Mouse (Mus musculus) E14TG2a.4 (cell line): ENCODE measurements around the gene Lin54.

Source experiments
- H3K27me3 ChIP-seq: 2 replicates; pipeline ENCODE4 v1.6.1; 2014; ENCODE audit warnings: low read length, control low read depth; ENCODE audit not compliant: insufficient read depth
- H3K36me3 ChIP-seq: 2 replicates; pipeline ENCODE4 v1.6.1; 2014; ENCODE audit warnings: low read length, control low read depth; ENCODE audit not compliant: insufficient read depth
- H3K4me1 ChIP-seq: replicated peaks from 2 replicates; pipeline ENCODE4 v1.6.1; 2014; ENCODE audit warnings: low read depth, low read length, control low read depth
- H3K4me3 ChIP-seq: replicated peaks from 2 replicates; pipeline ENCODE4 v1.5.1; 2014; ENCODE audit warnings: mild to moderate bottlenecking, low read length
- H3K9me3 ChIP-seq: 2 replicates; pipeline ENCODE4 v1.6.1; 2014; ENCODE audit warnings: low read length, control low read depth
- CTCF ChIP-seq: conservative IDR thresholded peaks from 2 replicates; pipeline ENCODE4 v1.5.1; 2014; ENCODE audit warnings: low read length
- NANOG ChIP-seq: IDR thresholded peaks from 2 replicates; pipeline ENCODE4 v1.6.1; 2014; ENCODE audit warnings: borderline replicate concordance, low read length, mixed read lengths
- POU5F1 ChIP-seq: IDR thresholded peaks from 2 replicates; pipeline ENCODE4 v1.6.1; 2014; ENCODE audit warnings: low read length, borderline replicate concordance

The Lin54 gene

DNA sequence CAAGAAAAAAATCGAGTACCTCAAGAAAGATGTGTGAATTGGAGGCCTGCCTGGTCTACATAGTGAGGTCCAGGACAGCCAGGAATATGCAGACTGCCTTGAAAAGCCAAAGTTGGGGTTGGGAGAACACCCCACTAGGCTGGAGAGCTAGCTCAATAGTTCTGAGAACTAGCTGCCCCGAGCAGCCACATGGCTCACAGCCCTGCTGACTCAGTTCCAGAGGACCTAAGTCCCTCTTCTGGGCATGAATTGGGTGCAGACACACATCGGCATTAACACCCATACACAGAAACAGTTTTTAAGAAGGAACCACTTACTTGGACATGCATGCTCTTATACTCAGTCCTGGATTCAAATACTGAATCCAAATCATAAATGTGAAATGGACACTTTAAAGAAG lies 76.2 kb downstream of the Lin54 start:
- Histone ChIP-seq H3K27me3 (no peaks in the 10 kb centered on the region), H3K4me1 (peaks cover 86% of the 10 kb centered on the region), H3K36me3 (peaks cover 93% of the 10 kb centered on the region), H3K4me3 (peak overlapping the region; percentile 96), H3K9me3 (no peaks in the 10 kb centered on the region)
- TF ChIP-seq NANOG (no peak), CTCF (no peak)

DNA sequence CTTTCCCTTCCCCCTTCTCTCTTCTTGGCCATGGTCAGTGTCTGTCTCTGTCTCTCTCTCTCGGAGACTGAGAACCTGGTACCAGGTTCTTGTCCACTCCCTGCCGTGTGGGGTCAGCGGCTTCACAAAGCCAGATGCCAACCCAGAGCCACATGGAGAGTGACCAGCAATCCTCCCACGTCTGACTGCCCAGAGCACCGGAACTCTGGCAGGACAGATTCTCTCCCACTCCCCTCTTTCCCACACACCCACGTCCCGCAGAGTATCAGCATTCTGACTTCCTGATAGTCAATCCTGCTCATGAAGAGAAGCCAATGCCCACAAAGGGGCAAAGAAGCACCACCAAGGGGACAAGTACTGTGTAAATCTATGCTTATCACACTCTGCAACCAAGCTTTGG lies 76.8 kb downstream of the Lin54 start:
- Histone ChIP-seq H3K9me3 (no peaks in the 10 kb centered on the region), H3K4me3 (peak overlapping the region; percentile 96), H3K27me3 (no peaks in the 10 kb centered on the region), H3K4me1 (peaks cover 92% of the 10 kb centered on the region), H3K36me3 (peaks cover 100% of the 10 kb centered on the region)
- TF ChIP-seq NANOG, result no peak
- TF ChIP-seq POU5F1, result no peak
- TF ChIP-seq CTCF, result no peak

DNA sequence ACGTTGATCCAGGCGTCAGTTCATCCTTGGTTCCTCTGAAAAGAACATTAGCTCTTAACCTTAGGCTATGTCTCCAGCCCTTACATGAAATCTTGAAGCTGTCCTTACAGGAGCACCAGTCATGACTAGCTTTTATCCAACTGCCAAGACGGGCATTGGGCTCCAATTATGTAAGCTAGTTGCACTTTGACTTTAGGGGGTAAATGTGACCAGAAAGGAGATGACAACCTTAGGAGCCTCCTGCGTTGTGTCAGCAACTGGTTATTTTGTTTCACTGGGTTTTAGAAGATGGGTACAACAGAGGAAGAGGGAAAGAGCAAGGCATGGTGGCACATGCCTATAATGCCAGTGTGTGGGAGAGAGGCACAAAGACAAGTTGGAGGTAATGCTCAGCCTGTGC lies 81.6 kb downstream of the Lin54 start:
- H3K4me3 ChIP-seq, result no peak overlapping the region
- peaks cover 77% of the 10 kb centered on the region for H3K4me1 ChIP-seq
- H3K27me3 ChIP-seq, result no peaks in the 10 kb centered on the region
- H3K36me3 ChIP-seq, result peaks cover 65% of the 10 kb centered on the region
- no peak for TF ChIP-seq NANOG
- no peak for TF ChIP-seq POU5F1
- no peak for TF ChIP-seq CTCF
- no peaks in the 10 kb centered on the region for H3K9me3 ChIP-seq

DNA sequence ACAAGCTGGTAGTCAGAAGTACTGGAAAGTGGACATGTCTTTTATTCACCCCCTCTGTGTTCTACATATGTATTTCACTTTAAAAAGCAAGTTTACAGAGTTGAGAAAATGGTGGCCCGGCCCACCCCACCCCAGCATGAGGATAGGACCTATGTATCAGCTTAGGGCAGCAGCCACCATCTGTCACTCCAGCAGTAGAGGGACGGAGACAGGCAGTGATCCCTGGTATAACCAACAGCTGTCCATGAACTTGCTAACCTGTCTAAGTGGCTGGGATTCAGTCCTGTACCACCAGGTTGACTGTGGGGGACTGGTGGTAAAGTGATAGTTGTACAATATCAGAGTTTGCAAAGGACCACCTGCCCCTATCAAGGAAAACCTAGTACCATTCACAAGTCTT lies 82.4 kb downstream of the Lin54 start:
- Histone ChIP-seq H3K36me3 (peaks cover 63% of the 10 kb centered on the region), H3K9me3 (no peaks in the 10 kb centered on the region), H3K4me1 (peaks cover 75% of the 10 kb centered on the region), H3K27me3 (no peaks in the 10 kb centered on the region), H3K4me3 (no peak overlapping the region)
- TF ChIP-seq POU5F1 (no peak), CTCF (no peak), NANOG (no peak)

DNA sequence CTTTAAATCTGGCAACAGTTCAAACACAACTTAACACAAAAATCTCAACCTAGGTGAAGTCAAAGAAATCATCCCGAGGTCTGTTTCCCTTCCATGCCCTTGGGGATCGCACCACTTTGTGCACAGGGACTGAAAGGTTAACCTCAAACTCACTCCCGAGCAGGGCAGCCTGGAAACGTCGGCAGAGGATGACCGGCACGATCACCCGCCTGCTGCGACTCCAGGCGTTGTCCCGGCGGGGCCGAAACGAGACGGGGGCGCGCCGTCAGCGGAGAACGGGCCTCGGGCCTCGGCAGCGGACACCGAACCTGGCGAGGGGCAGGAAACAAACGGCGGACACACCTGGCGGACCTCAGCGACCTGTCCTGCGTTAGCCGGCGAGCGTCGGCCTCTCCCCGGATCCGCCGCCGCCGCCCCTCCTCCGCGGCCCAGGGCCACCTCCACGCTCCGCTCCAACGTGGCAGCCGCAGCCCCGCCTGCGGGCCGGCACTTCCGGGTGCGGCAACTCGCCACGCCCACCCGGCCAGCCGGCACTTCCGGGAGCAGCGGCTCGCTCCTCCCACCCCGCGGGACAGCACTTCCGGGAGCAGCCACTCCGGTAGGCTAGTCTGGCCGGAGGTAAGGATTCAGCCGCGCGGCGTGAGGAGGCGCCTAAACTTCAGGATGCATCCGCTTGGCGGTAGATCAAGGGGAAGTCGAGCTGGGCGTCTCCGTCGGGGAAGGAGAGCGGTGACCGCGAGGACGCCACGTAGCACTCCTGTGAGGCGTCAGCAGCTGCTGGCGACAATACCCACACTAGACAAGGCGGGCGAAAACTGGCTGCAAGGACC lies 84.5 kb downstream of the Lin54 start, which contains the start of gene Sec31a:
Sec31a (minus strand) TSS at position 474 of the 830 bp plus-strand sequence.
- H3K36me3 ChIP-seq, result peaks cover 56% of the 10 kb centered on the region
- no peaks in the 10 kb centered on the region for H3K27me3 ChIP-seq
- H3K9me3 ChIP-seq, result no peaks in the 10 kb centered on the region
- TF ChIP-seq POU5F1 (no peak), CTCF (no peak), NANOG (no peak)
- peaks cover 73% of the 10 kb centered on the region for H3K4me1 ChIP-seq
- H3K4me3 ChIP-seq, result peak within 1 kb of the TSS; percentile 95

DNA sequence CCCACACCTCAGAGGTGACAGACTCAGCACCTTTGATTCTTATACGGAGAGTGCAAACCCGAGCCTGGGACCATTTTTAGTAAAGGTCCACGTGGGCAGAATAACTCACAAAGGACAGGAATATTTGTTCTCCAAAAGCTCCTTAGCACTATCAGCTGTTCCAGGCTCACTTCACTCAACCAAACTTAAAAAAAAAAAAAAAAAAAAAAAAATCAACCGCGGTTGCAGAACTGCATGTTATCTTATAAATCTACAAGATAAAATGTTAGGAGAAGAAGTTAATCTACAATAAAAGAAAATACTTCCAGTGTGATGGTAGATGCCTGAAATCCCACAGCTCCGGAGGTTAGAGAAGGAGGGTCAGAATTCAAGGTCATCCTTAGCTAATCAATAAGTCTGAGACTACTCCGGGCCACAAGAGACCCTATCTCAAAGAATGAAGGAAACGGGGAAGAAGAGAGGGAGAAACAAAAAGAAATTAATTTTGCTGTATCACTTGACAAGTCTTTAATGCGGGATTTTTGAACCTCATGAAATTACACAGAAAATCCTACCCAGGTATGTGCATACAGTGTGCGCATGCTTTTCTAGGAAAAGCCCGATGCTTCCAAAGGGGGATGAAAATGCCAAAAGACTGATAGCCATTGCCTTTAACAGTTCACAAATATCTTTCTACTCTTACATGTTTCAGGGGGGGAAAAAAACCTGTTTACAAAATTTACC lies 85.8 kb downstream of the Lin54 start:
- TF ChIP-seq NANOG (no peak), CTCF (no peak), POU5F1 (no peak)
- H3K4me1 ChIP-seq, result peaks cover 67% of the 10 kb centered on the region
- H3K36me3 ChIP-seq, result peaks cover 48% of the 10 kb centered on the region
- peak overlapping the region; percentile 95 for H3K4me3 ChIP-seq
- H3K27me3 ChIP-seq, result no peaks in the 10 kb centered on the region
- no peaks in the 10 kb centered on the region for H3K9me3 ChIP-seq

DNA sequence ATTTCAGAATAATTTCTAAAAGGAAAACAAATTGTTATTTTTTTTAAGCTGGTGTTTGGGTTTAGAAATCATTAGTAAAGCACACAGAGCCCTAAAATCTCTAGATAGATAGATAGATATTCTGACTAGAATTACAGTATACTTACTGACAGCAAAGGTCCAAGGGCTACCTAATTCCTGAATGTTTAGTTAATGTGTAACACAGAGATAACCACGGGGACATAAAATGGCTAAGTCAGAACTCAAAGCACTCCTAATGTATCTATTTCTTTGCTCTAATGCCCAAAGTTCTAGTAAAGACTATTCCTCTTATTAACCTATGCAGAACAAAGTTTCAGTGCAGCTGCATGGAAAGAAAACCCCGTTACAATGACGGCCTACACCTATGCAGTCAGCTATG lies 87.6 kb downstream of the Lin54 start:
- H3K4me3 ChIP-seq, result no peak overlapping the region
- TF ChIP-seq POU5F1, result no peak
- H3K9me3 ChIP-seq, result no peaks in the 10 kb centered on the region
- no peaks in the 10 kb centered on the region for H3K27me3 ChIP-seq
- peaks cover 50% of the 10 kb centered on the region for H3K4me1 ChIP-seq
- peaks cover 44% of the 10 kb centered on the region for H3K36me3 ChIP-seq

DNA sequence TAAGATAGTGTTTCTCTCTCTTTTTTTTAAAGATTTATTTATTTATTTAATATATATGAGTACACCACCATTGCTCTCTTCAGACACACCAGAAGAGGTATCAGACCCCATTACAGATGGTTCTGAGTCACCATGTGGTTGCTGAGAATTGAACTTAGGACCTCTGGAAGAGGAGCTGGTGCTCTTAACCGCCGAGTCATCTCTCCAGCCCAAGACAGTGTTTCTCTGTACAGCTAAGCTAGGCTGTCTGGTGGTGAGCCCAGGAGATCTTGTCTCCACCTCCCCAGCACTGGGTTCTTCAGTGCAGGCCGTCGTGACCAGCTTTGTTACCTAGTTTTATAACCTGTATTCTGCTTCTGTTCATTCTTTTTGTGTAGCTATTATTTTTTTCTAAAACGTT lies 90.2 kb downstream of the Lin54 start:
- Histone ChIP-seq H3K4me3 (no peak overlapping the region), H3K36me3 (peaks cover 67% of the 10 kb centered on the region), H3K4me1 (peaks cover 39% of the 10 kb centered on the region), H3K9me3 (no peaks in the 10 kb centered on the region), H3K27me3 (no peaks in the 10 kb centered on the region)
- TF ChIP-seq POU5F1, result no peak
- TF ChIP-seq CTCF, result no peak
- no peak for TF ChIP-seq NANOG

DNA sequence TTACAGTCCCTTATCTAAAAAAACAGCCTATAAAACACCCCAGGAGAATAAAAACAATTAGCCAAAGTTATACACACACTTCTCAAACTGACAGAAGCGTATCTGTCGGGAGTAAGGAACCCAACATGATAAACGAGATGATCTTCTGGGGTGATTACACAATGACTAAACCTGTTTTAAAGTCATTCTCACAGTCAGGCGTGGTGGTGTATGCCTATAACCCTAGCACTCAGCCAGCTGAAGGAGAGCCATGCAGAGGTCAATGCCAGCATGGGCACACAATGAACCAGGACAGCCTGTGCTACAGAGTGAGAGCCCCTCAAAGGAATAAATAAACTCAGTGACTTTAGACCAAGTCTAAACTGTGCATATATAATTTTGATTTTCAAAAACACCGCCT lies 92.0 kb downstream of the Lin54 start:
- Histone ChIP-seq H3K4me1 (peaks cover 25% of the 10 kb centered on the region), H3K27me3 (no peaks in the 10 kb centered on the region), H3K4me3 (no peak overlapping the region), H3K36me3 (peaks cover 78% of the 10 kb centered on the region), H3K9me3 (no peaks in the 10 kb centered on the region)
- TF ChIP-seq CTCF (no peak), NANOG (no peak), POU5F1 (no peak)

DNA sequence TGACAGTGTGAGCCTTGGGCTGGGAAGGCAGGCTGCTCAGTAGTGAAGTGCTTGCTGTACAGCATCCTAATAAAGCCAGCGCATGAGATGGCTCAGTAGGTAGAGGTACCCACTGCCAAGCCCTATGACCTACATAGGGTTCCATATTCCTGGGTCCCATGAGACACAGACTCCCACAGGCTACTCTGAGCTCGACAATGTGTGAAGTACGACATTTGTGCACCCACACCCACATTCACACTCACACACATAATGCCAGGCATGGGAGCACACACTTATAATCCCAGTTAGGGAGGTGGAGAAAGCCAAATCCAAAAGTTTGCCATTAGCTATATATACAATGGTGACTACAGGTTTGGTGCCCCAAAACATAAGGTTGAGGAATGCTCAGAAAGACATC lies 103.7 kb downstream of the Lin54 start:
- H3K27me3 ChIP-seq, result no peaks in the 10 kb centered on the region
- H3K4me1 ChIP-seq, result 0 out of 2 replicates have a peak, but pooled peaks cover 3% of the 10 kb centered on the region
- no peak for TF ChIP-seq POU5F1
- TF ChIP-seq CTCF, result no peak
- TF ChIP-seq NANOG, result no peak
- H3K36me3 ChIP-seq, result peaks cover 94% of the 10 kb centered on the region
- H3K4me3 ChIP-seq, result no peak overlapping the region
- H3K9me3 ChIP-seq, result no peaks in the 10 kb centered on the region
